Mouse (Mus musculus): ENCODE results near the gene Olfr967. TPM values are rescaled to one million over a fixed set of nuclear protein-coding genes. Genes with fewer than 3 reads are reported as not detected.
"Not testable (repeated sequence)": the region's sequence is repeated elsewhere in the genome, so short reads cannot be mapped to it uniquely, and the experiment has no call there.

Gene Olfr967
- total RNA-seq (2014; fragmentation: Nextera tagmentation) = not detected in 2 replicates
- total RNA-seq (2017) = 0.16 TPM in 1 of 2 replicates, not detected in the other
- polyA plus RNA-seq (2012) = not detected in 2 replicates

- no peak for DNase-seq (ENCODE audit: low spot score)
- Histone ChIP-seq H3K9me3 (replicated peaks) (peaks cover 2% of the 10 kb centered on the region; the same call in 1 of the 2 replicates), H3K4me1 (ENCODE audit: insufficient read depth, low read depth, low read length) (no peaks in the 10 kb centered on the region), H3K36me3 (replicated peaks) (no peaks in the 10 kb centered on the region), H3K27me3 (ENCODE audit: insufficient read depth, low read length) (no peaks in the 10 kb centered on the region), H3K4me3 (ENCODE audit: low read depth, low read length) (no peak within 1 kb of the TSS)
- ATAC-seq (ENCODE audit: extremely low read depth, insufficient number of reproducible peaks, low FRiP score, poor library complexity, severe bottlenecking) = no peak
- TF ChIP-seq GATA2 (IDR thresholded peaks at IDR 0.05; ENCODE audit: borderline replicate concordance, low read depth, low read length) (no peak), POLR2AphosphoS5 (IDR thresholded peaks at IDR 0.05; ENCODE audit: insufficient replicate concordance, low read depth, low read length) (no peak), GATA1 (IDR thresholded peaks at IDR 0.05; ENCODE audit: borderline replicate concordance, low read length) (no peak), TAL1 (conservative IDR thresholded peaks at IDR 0.05; ENCODE audit: low read depth, low read length) (no peak), CTCF (IDR thresholded peaks at IDR 0.05; ENCODE audit: low read depth, low read length) (no peak)
These were observed at the start of gene Olfr967 for GRCm38 (mm10) chr9:39745949-39746348. Gene Olfr967, plus strand, starts transcription at chr9:39746249.

GRCm38 (mm10) chr9:39701123-39701522 is 44.9 kb upstream of the Olfr967 start:
- H3K4me3 ChIP-seq (ENCODE audit: low read depth, low read length); H3K27me3 ChIP-seq (ENCODE audit: insufficient read depth, low read length); H3K36me3 ChIP-seq (replicated peaks); DNase-seq (ENCODE audit: low spot score); ATAC-seq (ENCODE audit: extremely low read depth, insufficient number of reproducible peaks, low FRiP score, poor library complexity, severe bottlenecking); H3K9me3 ChIP-seq (replicated peaks); H3K4me1 ChIP-seq (ENCODE audit: insufficient read depth, low read depth, low read length): not testable (repeated sequence)

- TF ChIP-seq CTCF (IDR thresholded peaks at IDR 0.05; ENCODE audit: low read depth, low read length) = no peak
- no peak for TF ChIP-seq GATA1 (IDR thresholded peaks at IDR 0.05; ENCODE audit: borderline replicate concordance, low read length)
- no peak for TF ChIP-seq POLR2AphosphoS5 (IDR thresholded peaks at IDR 0.05; ENCODE audit: insufficient replicate concordance, low read depth, low read length)
- ATAC-seq (ENCODE audit: extremely low read depth, insufficient number of reproducible peaks, low FRiP score, poor library complexity, severe bottlenecking) (no peak), DNase-seq (ENCODE audit: low spot score) (no peak)
- Histone ChIP-seq H3K9me3 (replicated peaks) (no peaks in the 10 kb centered on the region), H3K4me1 (ENCODE audit: insufficient read depth, low read depth, low read length) (no peaks in the 10 kb centered on the region), H3K36me3 (replicated peaks) (no peaks in the 10 kb centered on the region), H3K27me3 (ENCODE audit: insufficient read depth, low read length) (no peaks in the 10 kb centered on the region), H3K4me3 (ENCODE audit: low read depth, low read length) (no peak within 1 kb of the TSS)
These were observed 39.0 kb upstream of the Olfr967 start, which contains the start of gene Olfr149 for GRCm38 (mm10) chr9:39707017-39707416. Gene Olfr149, minus strand, starts transcription at chr9:39707117.

- H3K9me3 ChIP-seq (replicated peaks) = no peaks in the 10 kb centered on the region
- no peaks in the 10 kb centered on the region for H3K4me1 ChIP-seq (ENCODE audit: insufficient read depth, low read depth, low read length)
- no peaks in the 10 kb centered on the region for H3K27me3 ChIP-seq (ENCODE audit: insufficient read depth, low read length)
- no peaks in the 10 kb centered on the region for H3K36me3 ChIP-seq (replicated peaks)
- TF ChIP-seq POLR2AphosphoS5 (IDR thresholded peaks at IDR 0.05; ENCODE audit: insufficient replicate concordance, low read depth, low read length) = no peak
- TF ChIP-seq GATA1 (IDR thresholded peaks at IDR 0.05; ENCODE audit: borderline replicate concordance, low read length) = no peak
- no peak for TF ChIP-seq TAL1 (conservative IDR thresholded peaks at IDR 0.05; ENCODE audit: low read depth, low read length)
- TF ChIP-seq GATA2 (IDR thresholded peaks at IDR 0.05; ENCODE audit: borderline replicate concordance, low read depth, low read length) = no peak
- no peak for TF ChIP-seq CTCF (IDR thresholded peaks at IDR 0.05; ENCODE audit: low read depth, low read length)
- ATAC-seq (ENCODE audit: extremely low read depth, insufficient number of reproducible peaks, low FRiP score, poor library complexity, severe bottlenecking) (no peak), DNase-seq (ENCODE audit: low spot score) (no peak)
- H3K4me3 ChIP-seq (ENCODE audit: low read depth, low read length) = no peak overlapping the region
These were observed 37.1 kb upstream of the Olfr967 start for GRCm38 (mm10) chr9:39708958-39709357.

GRCm38 (mm10) chr9:39711053-39711452 is 35.0 kb upstream of the Olfr967 start, which contains the start of gene Olfr965:
Gene Olfr965, plus strand, starts transcription at chr9:39711353.
- no peak within 1 kb of the TSS for H3K4me3 ChIP-seq (ENCODE audit: low read depth, low read length)
- no peaks in the 10 kb centered on the region for H3K27me3 ChIP-seq (ENCODE audit: insufficient read depth, low read length)
- no peaks in the 10 kb centered on the region for H3K36me3 ChIP-seq (replicated peaks)
- no peaks in the 10 kb centered on the region for H3K9me3 ChIP-seq (replicated peaks)
- DNase-seq (ENCODE audit: low spot score) (no peak), ATAC-seq (ENCODE audit: extremely low read depth, insufficient number of reproducible peaks, low FRiP score, poor library complexity, severe bottlenecking) (no peak)
- TF ChIP-seq GATA2 (IDR thresholded peaks at IDR 0.05; ENCODE audit: borderline replicate concordance, low read depth, low read length) = no peak
- no peak for TF ChIP-seq POLR2AphosphoS5 (IDR thresholded peaks at IDR 0.05; ENCODE audit: insufficient replicate concordance, low read depth, low read length)
- TF ChIP-seq TAL1 (conservative IDR thresholded peaks at IDR 0.05; ENCODE audit: low read depth, low read length) = no peak
- no peak for TF ChIP-seq CTCF (IDR thresholded peaks at IDR 0.05; ENCODE audit: low read depth, low read length)
- no peak for TF ChIP-seq GATA1 (IDR thresholded peaks at IDR 0.05; ENCODE audit: borderline replicate concordance, low read length)
- no peaks in the 10 kb centered on the region for H3K4me1 ChIP-seq (ENCODE audit: insufficient read depth, low read depth, low read length)

GRCm38 (mm10) chr9:39730678-39731077 is 15.4 kb upstream of the Olfr967 start, which contains the start of gene Olfr150:
Gene Olfr150, plus strand, starts transcription at chr9:39730978.
- no peak within 1 kb of the TSS for H3K4me3 ChIP-seq (ENCODE audit: low read depth, low read length)

More at GRCm38 (mm10) chr9:39730678-39731077, 15.4 kb upstream of the Olfr967 start, which contains the start of gene Olfr150:
- H3K4me1 ChIP-seq (ENCODE audit: insufficient read depth, low read depth, low read length) = no peaks in the 10 kb centered on the region
- no peaks in the 10 kb centered on the region for H3K36me3 ChIP-seq (replicated peaks)
- DNase-seq (ENCODE audit: low spot score) (no peak), ATAC-seq (ENCODE audit: extremely low read depth, insufficient number of reproducible peaks, low FRiP score, poor library complexity, severe bottlenecking) (no peak)
- no peaks in the 10 kb centered on the region for H3K9me3 ChIP-seq (replicated peaks)
- TF ChIP-seq POLR2AphosphoS5 (IDR thresholded peaks at IDR 0.05; ENCODE audit: insufficient replicate concordance, low read depth, low read length) (no peak), GATA2 (IDR thresholded peaks at IDR 0.05; ENCODE audit: borderline replicate concordance, low read depth, low read length) (no peak), CTCF (IDR thresholded peaks at IDR 0.05; ENCODE audit: low read depth, low read length) (no peak), TAL1 (conservative IDR thresholded peaks at IDR 0.05; ENCODE audit: low read depth, low read length) (no peak), GATA1 (IDR thresholded peaks at IDR 0.05; ENCODE audit: borderline replicate concordance, low read length) (no peak)
- H3K27me3 ChIP-seq (ENCODE audit: insufficient read depth, low read length) = no peaks in the 10 kb centered on the region

All from G1E (cell line).